Mouse (Mus musculus) limb, embryonic 11.5 days (tissue): ENCODE data around the gene Fuom. TPM values are rescaled to one million over a fixed set of nuclear protein-coding genes. Genes with fewer than 3 reads are reported as not detected.

Source experiments
- ATAC-seq: fragments of 200-750 bp; cut with Nextera tagmentation; 2 replicates; pipeline ENCODE4 v1.8.0; 2017; ENCODE audit warnings: low read depth; ENCODE audit not compliant: insufficient number of reproducible peaks, low FRiP score, low TSS enrichment
- DNase-seq: peaks from one replicate; pipeline ENCODE4 v3.0.0-alpha.2; 2015; ENCODE audit warnings: low spot score
- H3K27ac ChIP-seq: fragments of 300-500 bp; sonication (generic); replicated peaks from 2 replicates; pipeline ENCODE4 v1.5.1; 2014; ENCODE audit warnings: low read depth, mild to moderate bottlenecking, low read length
- H3K27me3 ChIP-seq: fragments of 300-500 bp; sonication (generic); 2 replicates; pipeline ENCODE4 v1.6.1; 2014; ENCODE audit warnings: mild to moderate bottlenecking, low read length, mixed read lengths; ENCODE audit not compliant: control insufficient read depth, insufficient read depth
- H3K36me3 ChIP-seq: fragments of 300-500 bp; sonication (generic); 2 replicates; pipeline ENCODE4 v1.6.1; 2014; ENCODE audit warnings: mild to moderate bottlenecking, low read length, moderate library complexity, mixed read lengths; ENCODE audit not compliant: control insufficient read depth, insufficient read depth
- H3K4me1 ChIP-seq: fragments of 300-500 bp; sonication (generic); 2 replicates; pipeline ENCODE4 v1.6.1; 2014; ENCODE audit warnings: low read length, mixed read lengths; ENCODE audit not compliant: control insufficient read depth, insufficient read depth
- H3K4me2 ChIP-seq: fragments of 300-500 bp; sonication (generic); 2 replicates; pipeline ENCODE4 v1.6.1; 2014; ENCODE audit warnings: low read depth, mild to moderate bottlenecking, moderate library complexity; ENCODE audit not compliant: severe bottlenecking
- H3K4me3 ChIP-seq: fragments of 300-500 bp; sonication (generic); 2 replicates; pipeline ENCODE4 v1.5.1; 2014; ENCODE audit warnings: low read depth, low read length
- H3K9ac ChIP-seq: fragments of 300-500 bp; sonication (generic); 2 replicates; pipeline ENCODE4 v1.6.1; 2014; ENCODE audit warnings: mild to moderate bottlenecking, low read length
- H3K9me3 ChIP-seq: fragments of 300-500 bp; sonication (generic); 2 replicates; pipeline ENCODE4 v1.6.1; 2016; ENCODE audit warnings: low read length; ENCODE audit not compliant: control insufficient read depth
- WGBS: fragments of 180-500 bp; shearing (Covaris S2); extraction: QIAGEN DNeasy Blood & Tissue Kit; methylation state at CpG from one replicate; pipeline ENCODE4 v1.1.7; 2014; 5-methylcytosine and 5-hydroxymethylcytosine counted together
- polyA plus RNA-seq: library from polyadenylated mRNA; unstranded; fragments of >200 nt; fragmentation: Nextera tagmentation; extraction: Ambion mirVana; gene quantifications from 2 replicates; pipeline ENCODE4 v1.2.1, GENCODE M21; 2014

Gene Fuom
- polyA plus RNA-seq, 1 experiment from 2014 or later: 16.6 TPM

DNA sequence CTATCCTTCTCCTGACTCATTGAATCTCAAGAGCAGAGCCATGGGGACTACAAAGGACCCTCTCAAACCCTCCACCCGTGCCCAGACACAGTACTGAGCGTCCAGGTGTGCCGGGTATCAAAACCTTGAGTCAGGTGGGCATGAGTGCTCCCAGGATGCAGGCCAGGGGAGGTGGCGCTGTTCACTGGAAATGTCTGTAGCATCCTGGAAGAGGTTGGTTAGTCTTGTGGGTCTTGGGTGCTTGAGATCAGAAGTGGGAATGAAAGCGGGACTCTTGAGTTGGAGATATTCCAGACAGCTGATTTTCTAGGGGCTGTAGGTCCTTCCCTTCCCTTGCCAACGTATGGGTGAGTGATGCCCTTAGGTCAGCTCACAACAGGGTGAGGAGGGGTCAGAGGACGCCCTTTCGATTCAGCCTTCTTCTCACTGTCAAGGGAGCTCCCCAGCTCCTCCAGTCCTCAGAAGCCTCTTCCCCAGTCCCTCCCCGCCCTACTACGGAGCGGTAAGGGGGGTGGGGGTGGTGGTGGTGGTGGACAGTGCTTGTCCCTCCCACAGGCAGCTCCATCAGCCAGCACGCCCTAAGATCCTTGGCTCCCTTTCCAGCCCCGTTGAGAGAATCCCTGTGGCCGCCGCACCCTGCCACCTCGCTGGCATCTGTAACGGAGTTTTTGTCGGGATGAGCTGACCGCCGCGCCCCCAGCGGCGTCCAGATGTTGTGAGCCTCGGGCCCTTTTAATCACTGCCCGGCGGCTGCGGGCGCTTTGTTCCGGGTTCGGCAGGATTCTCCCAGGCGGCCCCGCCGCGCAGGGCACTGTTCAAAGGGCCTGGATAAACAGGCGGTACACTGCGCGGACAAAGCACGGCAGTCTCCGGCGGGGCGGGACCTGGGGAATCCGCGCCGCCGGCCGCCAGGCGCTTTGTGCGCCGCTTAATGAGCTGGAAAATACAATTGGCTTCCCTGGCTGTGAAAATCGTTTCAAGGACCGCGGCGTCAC, 44.5 kb downstream of the Fuom start:
- Histone ChIP-seq H3K27me3 (peaks cover 62% of the 10 kb centered on the region), H3K4me2 (peak overlapping the region; percentile 86), H3K9ac (peak overlapping the region; percentile 79), H3K27ac (no peak overlapping the region), H3K36me3 (no peaks in the 10 kb centered on the region), H3K4me1 (peaks cover 5% of the 10 kb centered on the region), H3K4me3 (peak overlapping the region; percentile 43), H3K9me3 (no peaks in the 10 kb centered on the region)
- DNase-seq: peak; percentile 78
- peak; percentile 40; the same call in 1 of the 2 replicates for ATAC-seq
- 2% methylated on average over 53 of the region's 53 CpGs for WGBS

- Histone ChIP-seq H3K4me1 (no peaks in the 10 kb centered on the region), H3K27ac (no peak overlapping the region), H3K36me3 (no peaks in the 10 kb centered on the region), H3K27me3 (peaks cover 58% of the 10 kb centered on the region), H3K4me2 (no peak overlapping the region), H3K9me3 (no peaks in the 10 kb centered on the region), H3K4me3 (no peak overlapping the region), H3K9ac (no peak overlapping the region)
- WGBS: 75% methylated on average over 4 of the region's 4 CpGs
- DNase-seq (no peak), ATAC-seq (no peak)
These were observed 48.1 kb downstream of the Fuom start for GRCm38 (mm10) chr7:140054124-140054523.

DNA sequence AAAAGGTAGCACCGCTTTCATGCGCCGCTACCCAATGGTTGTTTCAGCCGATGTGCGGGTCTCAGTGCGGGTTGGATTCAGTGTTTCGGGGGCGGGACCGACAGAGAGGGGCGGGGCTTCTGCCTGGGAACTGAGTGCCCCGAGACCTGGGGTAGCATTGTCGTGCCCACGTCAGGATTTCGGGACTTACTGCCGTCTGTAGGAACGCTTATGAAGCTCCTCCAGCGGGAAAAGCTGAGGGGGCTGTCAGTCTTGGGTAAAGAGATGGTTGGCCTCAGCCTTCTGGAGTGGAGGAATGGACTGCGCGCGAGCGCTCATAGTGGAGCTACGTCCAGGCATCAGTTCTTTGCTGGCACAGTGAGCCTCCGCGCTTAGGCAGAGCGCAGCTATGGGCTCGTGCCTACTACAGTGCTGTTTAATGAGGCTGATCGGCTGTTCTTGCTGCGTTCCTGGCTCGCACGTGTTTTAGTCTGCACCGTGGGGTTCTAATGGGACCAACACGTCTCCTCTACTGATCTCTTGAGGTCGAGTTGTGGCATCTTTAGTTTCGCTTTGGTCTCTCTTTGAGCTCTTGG, 53.0 kb downstream of the Fuom start:
- Histone ChIP-seq H3K9me3 (no peaks in the 10 kb centered on the region), H3K4me2 (peak overlapping the region; percentile 45), H3K36me3 (no peaks in the 10 kb centered on the region), H3K27me3 (peaks cover 74% of the 10 kb centered on the region), H3K27ac (no peak overlapping the region), H3K4me1 (no peaks in the 10 kb centered on the region; the same call in 1 of the 2 replicates), H3K9ac (no peak overlapping the region), H3K4me3 (peak overlapping the region; percentile 30)
- under 1% methylated on average over 34 of the region's 34 CpGs for WGBS
- DNase-seq (peak; percentile 60), ATAC-seq (peak; percentile 66)

DNA sequence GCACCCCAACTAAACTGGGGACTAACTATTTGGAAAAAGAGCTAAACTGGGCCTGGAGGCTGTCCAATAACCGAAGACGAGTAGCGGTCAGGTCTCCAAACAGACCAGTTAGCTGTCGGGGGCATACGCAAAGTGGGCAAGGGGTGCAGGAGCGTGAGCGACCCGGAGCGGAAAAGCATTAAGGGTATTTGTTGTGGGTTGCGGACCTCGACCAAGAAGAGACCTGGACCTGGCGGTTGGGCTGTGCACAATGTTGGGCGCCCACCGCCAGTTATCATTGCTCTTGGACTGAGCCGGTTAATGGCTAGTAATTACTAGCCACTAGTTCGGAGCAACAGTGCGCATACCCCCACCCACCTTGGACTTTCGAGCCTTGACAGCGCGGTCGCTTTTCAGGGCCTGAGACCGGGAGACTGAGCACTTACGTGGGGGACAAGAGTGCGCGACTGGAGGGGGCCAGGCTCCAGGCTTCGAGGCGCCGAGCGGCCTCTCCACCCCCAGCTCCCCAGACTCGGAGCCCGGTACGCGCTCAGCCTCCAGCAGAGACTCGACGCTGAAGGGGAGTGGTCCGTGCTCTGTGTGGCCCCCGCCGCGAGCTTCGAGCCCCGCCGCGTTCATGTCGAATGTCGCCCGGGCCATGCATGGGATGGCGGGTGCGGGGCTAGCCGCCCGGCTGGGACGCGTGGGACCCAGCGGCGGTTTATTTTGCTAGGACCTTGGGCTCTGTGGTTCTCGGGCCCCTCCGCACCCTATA, 53.7 kb downstream of the Fuom start, which contains the start of gene Msx3:
Gene Msx3 (minus strand): TSS at position 729 of the 754 bp plus-strand sequence.
- peaks cover 74% of the 10 kb centered on the region for H3K27me3 ChIP-seq
- peak within 1 kb of the TSS; percentile 30 for H3K4me3 ChIP-seq
- DNase-seq (peak; percentile 58), ATAC-seq (peak; percentile 33)
- no peaks in the 10 kb centered on the region for H3K9me3 ChIP-seq
- no peak within 1 kb of the TSS for H3K27ac ChIP-seq
- H3K9ac ChIP-seq: 0 out of 2 replicates have a peak within 1 kb of the TSS, but pooled peaks have one; percentile 7
- H3K36me3 ChIP-seq: no peaks in the 10 kb centered on the region
- H3K4me2 ChIP-seq: peak within 1 kb of the TSS; percentile 45
- WGBS: 1% methylated on average over 56 of the region's 56 CpGs
- no peaks in the 10 kb centered on the region; the same call in 1 of the 2 replicates for H3K4me1 ChIP-seq

DNA sequence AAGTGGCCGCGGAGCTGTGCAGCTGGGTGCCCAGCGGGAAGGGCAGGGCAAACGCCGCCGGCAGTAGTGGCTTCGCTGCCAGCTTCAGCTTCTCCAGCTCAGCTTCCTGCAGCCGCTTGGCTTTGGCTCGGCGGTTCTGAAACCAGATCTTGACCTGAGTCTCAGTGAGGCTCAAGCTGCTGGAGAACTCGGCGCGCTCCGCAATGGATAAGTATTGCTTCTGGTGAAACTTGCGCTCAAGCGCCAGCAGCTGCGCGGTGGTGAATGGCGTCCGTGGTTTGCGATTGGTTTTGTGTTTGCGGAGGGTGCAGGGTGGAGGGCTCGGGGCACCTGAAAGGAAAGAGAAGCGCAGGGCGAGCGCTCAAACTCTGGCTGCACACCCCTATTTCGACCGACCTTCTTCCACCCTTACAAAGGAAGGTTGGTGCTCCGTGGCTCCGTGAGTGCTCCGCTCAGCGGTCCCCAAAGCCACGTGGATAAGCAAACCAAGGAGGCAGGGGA, 54.4 kb downstream of the Fuom start:
- no peaks in the 10 kb centered on the region for H3K36me3 ChIP-seq
- DNase-seq (peak; percentile 72), ATAC-seq (no peak)
- H3K4me1 ChIP-seq: no peaks in the 10 kb centered on the region; the same call in 1 of the 2 replicates
- under 1% methylated on average over 33 of the region's 33 CpGs for WGBS
- H3K4me3 ChIP-seq: peak overlapping the region; percentile 30
- H3K4me2 ChIP-seq: peak overlapping the region; percentile 45
- H3K27ac ChIP-seq: no peak overlapping the region
- no peaks in the 10 kb centered on the region for H3K9me3 ChIP-seq
- H3K27me3 ChIP-seq: peaks cover 72% of the 10 kb centered on the region
- H3K9ac ChIP-seq: 0 out of 2 replicates have a peak overlapping the region, but pooled peaks have one; percentile 7

Other genes starting within 250 kb of the Fuom start
- gene Kndc1, start 207.7 kb downstream of the Fuom start, polyA plus RNA-seq: 0.06 TPM in 1 of 2 replicates, not detected in the other
- gene Utf1, start 158.7 kb downstream of the Fuom start, polyA plus RNA-seq: 0.35 TPM in 1 of 2 replicates, not detected in the other
- 0.27 and 0.31 TPM in 2 replicates for gene 6430531B16Rik, start 123.7 kb downstream of the Fuom start, polyA plus RNA-seq
- gene Adam8, start 109.9 kb downstream of the Fuom start, polyA plus RNA-seq: 1.9 and 2.1 TPM in 2 replicates
- 42.1 and 45.0 TPM in 2 replicates for gene Zfp511, start 66.0 kb downstream of the Fuom start, polyA plus RNA-seq
- gene Tubgcp2, start 65.8 kb downstream of the Fuom start, polyA plus RNA-seq: 75.8 and 82.1 TPM in 2 replicates
- 0.14 TPM in 1 of 2 replicates, not detected in the other for gene Msx3, start 53.4 kb downstream of the Fuom start, polyA plus RNA-seq
- 1.6 and 2.0 TPM in 2 replicates for gene Caly, start 19.9 kb downstream of the Fuom start, polyA plus RNA-seq
- not detected in 2 replicates for gene Prap1, start 9.0 kb downstream of the Fuom start, polyA plus RNA-seq
- gene Paox, start 13.4 kb upstream of the Fuom start, polyA plus RNA-seq: 18.2 and 20.0 TPM in 2 replicates
- gene Echs1, start 14.0 kb upstream of the Fuom start, polyA plus RNA-seq: 188 and 195 TPM in 2 replicates
- gene Mtg1, start 35.1 kb upstream of the Fuom start, polyA plus RNA-seq: 22.0 and 22.4 TPM in 2 replicates
- gene Sprn, start 52.4 kb upstream of the Fuom start, polyA plus RNA-seq: not detected in 2 replicates
- not detected in 2 replicates for gene Olfr522, start 62.3 kb upstream of the Fuom start, polyA plus RNA-seq
- not detected in 2 replicates for gene Olfr523, start 70.8 kb upstream of the Fuom start, polyA plus RNA-seq
- gene Olfr524, start 103.5 kb upstream of the Fuom start, polyA plus RNA-seq: not detected in 2 replicates
- not detected in 2 replicates for gene Cd163l1, start 115.8 kb upstream of the Fuom start, polyA plus RNA-seq
- gene 5830411N06Rik, start 144.8 kb upstream of the Fuom start, polyA plus RNA-seq: not detected in 2 replicates
- not detected in 2 replicates for gene Olfr525, start 218.4 kb upstream of the Fuom start, polyA plus RNA-seq
- gene Olfr527, start 231.6 kb upstream of the Fuom start, polyA plus RNA-seq: not detected in 2 replicates